19 mouse cellular contexts compared by ENCODE assay signal in the genomic region with DNA sequence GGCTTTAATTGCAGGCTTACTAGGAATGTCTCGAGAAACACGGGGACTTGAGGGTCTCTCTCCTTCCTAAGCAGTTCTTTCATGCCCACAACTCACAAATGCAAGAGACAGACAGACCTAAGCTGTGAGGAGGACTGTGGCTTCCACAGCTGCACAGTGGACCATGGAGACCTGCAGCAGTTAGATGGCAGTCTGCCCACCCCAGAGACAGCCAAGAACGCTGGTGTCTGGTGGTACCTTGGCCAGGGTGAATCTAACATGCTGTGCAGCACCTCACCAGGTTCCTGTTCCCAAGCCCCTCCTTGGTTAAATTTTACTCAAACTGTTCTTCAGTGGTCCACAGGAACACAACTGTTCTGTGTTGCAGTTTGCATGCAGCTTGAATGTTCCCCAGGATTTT.
DNase-seq lines count a peak whose midpoint lies in the region; ATAC-seq and TF ChIP-seq lines count a peak whose summit lies in the region.
"Had no signal": no experiment of that assay in that cellular context is flagged by ENCODE, and none has a peak within 500 bp of the region (broad histone marks: within the 10 kb centered on the region; RNA-seq: fewer than 3 reads in every experiment).

No protein-coding gene starts in this region.

- no peak overlapping the region for H3K9ac ChIP-seq in forebrain, embryonic 13.5 days
- no peak overlapping the region for H3K9ac ChIP-seq in forebrain, embryonic 11.5 days (ENCODE audit: low read length)
- H3K9ac ChIP-seq in hindbrain, embryonic 16.5 days (ENCODE audit: low read depth, low read length): no peak overlapping the region
- H3K9ac ChIP-seq in kidney, embryonic 15.5 days: no peak overlapping the region
- H3K9ac ChIP-seq: embryonic facial prominence, embryonic 15.5 days; heart, embryonic 12.5 days; hindbrain, embryonic 12.5 days had no signal

- WGBS in forebrain, embryonic 13.5 days: 65% methylated on average over 3 of the region's 3 CpGs
- 76% methylated on average over 3 of the region's 3 CpGs for WGBS in forebrain, embryonic 11.5 days
- WGBS in hindbrain, embryonic 16.5 days: 61% methylated on average over 3 of the region's 3 CpGs
- WGBS in hindbrain, embryonic 10.5 days: 75% methylated on average over 3 of the region's 3 CpGs
- WGBS in kidney, embryonic 15.5 days: 70% methylated on average over 3 of the region's 3 CpGs
- WGBS in olfactory bulb, adult 2 months: 16% methylated on average over 3 of the region's 3 CpGs

- ATAC-seq in forebrain, embryonic 13.5 days: 0 out of 2 replicates have a peak, but pooled peaks have one; percentile 6
- ATAC-seq in forebrain, embryonic 11.5 days (replicated peaks; ENCODE audit: low FRiP score): no peak
- no peak for ATAC-seq in hindbrain, embryonic 16.5 days
- ATAC-seq in kidney, embryonic 15.5 days (replicated peaks; ENCODE audit: low FRiP score): no peak
- ATAC-seq: hindbrain, postnatal 0 days had no signal

- DNase-seq in forebrain, embryonic 11.5 days (ENCODE audit: low spot score): no peak
- no peak for DNase-seq in hindbrain, embryonic 10.5 days (ENCODE audit: low spot score)
- peak; percentile 61 to 65 for DNase-seq in kidney, adult 8-10 months
- DNase-seq in lung, postnatal 10 days: no peak
- DNase-seq: adrenal gland, postnatal 14 days; cerebellum, adult 11-12 months; embryo, embryonic 11 days; gastrocnemius, adult 2 months; gastrocnemius, postnatal 25 days; heart, postnatal 36 days had no signal

- peaks cover 14% of the 10 kb centered on the region for H3K4me1 ChIP-seq in forebrain, embryonic 13.5 days
- no peaks in the 10 kb centered on the region for H3K4me1 ChIP-seq in forebrain, embryonic 11.5 days (replicated peaks; ENCODE audit: control insufficient read depth, insufficient read depth, low read length)
- no peaks in the 10 kb centered on the region; the same call in 1 of the 2 replicates for H3K4me1 ChIP-seq in hindbrain, embryonic 16.5 days (ENCODE audit: control insufficient read depth, insufficient read depth, low read depth, low read length)
- H3K4me1 ChIP-seq in hindbrain, embryonic 10.5 days (replicated peaks): peaks cover 21% of the 10 kb centered on the region
- H3K4me1 ChIP-seq in kidney, embryonic 15.5 days: 0 out of 2 replicates have a peak, but pooled peaks cover 2% of the 10 kb centered on the region
- H3K4me1 ChIP-seq in olfactory bulb, adult 2 months (ENCODE audit: control insufficient read depth, insufficient read depth, low read length): peaks cover 30% of the 10 kb centered on the region
- H3K4me1 ChIP-seq: embryonic facial prominence, embryonic 15.5 days had no signal

- no peak overlapping the region for H3K4me2 ChIP-seq in forebrain, embryonic 13.5 days
- H3K4me2 ChIP-seq in forebrain, embryonic 11.5 days (ENCODE audit: low read depth, low read length, severe bottlenecking): no peak overlapping the region
- H3K4me2 ChIP-seq in hindbrain, embryonic 16.5 days (ENCODE audit: low read length): no peak overlapping the region
- no peak overlapping the region for H3K4me2 ChIP-seq in kidney, embryonic 15.5 days
- H3K4me2 ChIP-seq: embryonic facial prominence, embryonic 15.5 days; heart, embryonic 12.5 days; hindbrain, embryonic 12.5 days had no signal

- no peak overlapping the region for H3K4me3 ChIP-seq in forebrain, embryonic 13.5 days
- no peak overlapping the region for H3K4me3 ChIP-seq in forebrain, embryonic 11.5 days (ENCODE audit: low read depth, low read length)
- no peak overlapping the region for H3K4me3 ChIP-seq in hindbrain, embryonic 16.5 days (ENCODE audit: low read length)
- no peak overlapping the region for H3K4me3 ChIP-seq in hindbrain, embryonic 10.5 days
- no peak overlapping the region for H3K4me3 ChIP-seq in kidney, embryonic 15.5 days (replicated peaks)
- H3K4me3 ChIP-seq in olfactory bulb, adult 2 months (ENCODE audit: insufficient read depth, low read depth, low read length): no peak overlapping the region
- H3K4me3 ChIP-seq: embryonic facial prominence, embryonic 15.5 days; erythroblast, embryonic 14.5 days; gastrocnemius, adult 2 months; heart, embryonic 12.5 days; hindbrain, embryonic 12.5 days had no signal

- no peaks in the 10 kb centered on the region for H3K36me3 ChIP-seq in forebrain, embryonic 13.5 days (ENCODE audit: poor library complexity, severe bottlenecking)
- H3K36me3 ChIP-seq in forebrain, embryonic 11.5 days (ENCODE audit: control insufficient read depth, insufficient read depth, low read length): no peaks in the 10 kb centered on the region
- H3K36me3 ChIP-seq in hindbrain, embryonic 16.5 days (ENCODE audit: control insufficient read depth, insufficient read depth, low read length): no peaks in the 10 kb centered on the region
- peaks cover 12% of the 10 kb centered on the region for H3K36me3 ChIP-seq in hindbrain, embryonic 10.5 days
- no peaks in the 10 kb centered on the region for H3K36me3 ChIP-seq in kidney, embryonic 15.5 days
- H3K36me3 ChIP-seq: embryonic facial prominence, embryonic 15.5 days; heart, embryonic 12.5 days; hindbrain, embryonic 12.5 days had no signal

- no peaks in the 10 kb centered on the region for H3K9me3 ChIP-seq in forebrain, embryonic 13.5 days (replicated peaks)
- H3K9me3 ChIP-seq in forebrain, embryonic 11.5 days (ENCODE audit: control insufficient read depth, low read length): no peaks in the 10 kb centered on the region
- no peaks in the 10 kb centered on the region for H3K9me3 ChIP-seq in hindbrain, embryonic 16.5 days (ENCODE audit: control insufficient read depth, low read length)
- H3K9me3 ChIP-seq in hindbrain, embryonic 10.5 days: no peaks in the 10 kb centered on the region; the same call in 1 of the 2 replicates
- H3K9me3 ChIP-seq in kidney, embryonic 15.5 days (replicated peaks): no peaks in the 10 kb centered on the region
- H3K9me3 ChIP-seq: embryonic facial prominence, embryonic 15.5 days; heart, embryonic 12.5 days; hindbrain, embryonic 12.5 days had no signal

- no peak for TF ChIP-seq POLR2A in olfactory bulb, adult 2 months (IDR thresholded peaks at IDR 0.05; ENCODE audit: insufficient read depth, low read depth, low read length)

- H3K27me3 ChIP-seq in forebrain, embryonic 13.5 days: no peaks in the 10 kb centered on the region
- H3K27me3 ChIP-seq in forebrain, embryonic 11.5 days (ENCODE audit: control insufficient read depth, insufficient read depth, low read length): no peaks in the 10 kb centered on the region
- H3K27me3 ChIP-seq in hindbrain, embryonic 16.5 days (replicated peaks; ENCODE audit: control insufficient read depth, insufficient read depth, low read length): no peaks in the 10 kb centered on the region
- H3K27me3 ChIP-seq in hindbrain, embryonic 10.5 days (ENCODE audit: insufficient read depth, poor library complexity, severe bottlenecking): no peaks in the 10 kb centered on the region
- 0 out of 2 replicates have a peak, but pooled peaks cover 2% of the 10 kb centered on the region for H3K27me3 ChIP-seq in kidney, embryonic 15.5 days
- H3K27me3 ChIP-seq: embryonic facial prominence, embryonic 15.5 days; hindbrain, embryonic 12.5 days had no signal

- H3K27ac ChIP-seq in forebrain, embryonic 13.5 days: peak overlapping the region; percentile 41; the same call in 1 of the 2 replicates
- no peak overlapping the region for H3K27ac ChIP-seq in forebrain, embryonic 11.5 days (ENCODE audit: low read depth, low read length)
- H3K27ac ChIP-seq in hindbrain, embryonic 16.5 days (ENCODE audit: low read depth, low read length): 0 out of 2 replicates have a peak overlapping the region, but pooled peaks have one; percentile 12
- H3K27ac ChIP-seq in hindbrain, embryonic 10.5 days: no peak overlapping the region
- no peak overlapping the region for H3K27ac ChIP-seq in kidney, embryonic 15.5 days
- H3K27ac ChIP-seq in olfactory bulb, adult 2 months (ENCODE audit: insufficient read depth, low read depth, low read length): peak overlapping the region; percentile 71
- H3K27ac ChIP-seq: embryonic facial prominence, embryonic 15.5 days; gastrocnemius, adult 2 months; hindbrain, embryonic 12.5 days; hindbrain, postnatal 0 days had no signal

- no peak for TF ChIP-seq CTCF in olfactory bulb, adult 2 months (IDR thresholded peaks at IDR 0.05; ENCODE audit: insufficient read depth, low read depth, low read length)

Comparison
In these comparisons a context has a peak if more than half of its experiments do, and no peak if none do; other contexts are left out.
1. H3K27ac ChIP-seq: peak in forebrain, embryonic 13.5 days (single experiment), hindbrain, embryonic 16.5 days (single experiment) and olfactory bulb, adult 2 months (single experiment); none in forebrain, embryonic 11.5 days (single experiment), hindbrain, embryonic 10.5 days (single experiment) and kidney, embryonic 15.5 days (single experiment).
2. DNase-seq: peak in kidney, adult 8-10 months (2 of 2); none in forebrain, embryonic 11.5 days (single experiment), hindbrain, embryonic 10.5 days (single experiment) and lung, postnatal 10 days (single experiment).